Mouse (Mus musculus) heart, embryonic 16.5 days (tissue): ENCODE measurements at regions not wholly inside any gene's neighbourhood (a gene's known extent, or its start where the extent isn't known, plus 50 kb on each side); places are given as distances from the start of the nearest gene placed in this dataset.

Experiments used
- ATAC-seq: fragments of 200-750 bp; cut with Nextera tagmentation; replicated peaks from 2 replicates; pipeline ENCODE4 v1.8.0; 2017; ENCODE audit warnings: moderate number of reproducible peaks; ENCODE audit not compliant: insufficient read depth, low FRiP score; ENCODE audit errors: extremely low read depth
- H3K27ac ChIP-seq: fragments of 300-500 bp; sonication (generic); 2 replicates; pipeline ENCODE4 v1.5.1; 2014; ENCODE audit warnings: mild to moderate bottlenecking, low read length, control low read depth, moderate library complexity
- H3K27me3 ChIP-seq: fragments of 300-500 bp; sonication (generic); 2 replicates; pipeline ENCODE4 v1.6.1; 2014; ENCODE audit warnings: low read length, mixed read lengths; ENCODE audit not compliant: control insufficient read depth, insufficient read depth
- H3K36me3 ChIP-seq: fragments of 300-500 bp; sonication (generic); 2 replicates; pipeline ENCODE4 v1.6.1; 2014; ENCODE audit not compliant: control insufficient read depth, insufficient read depth
- H3K4me1 ChIP-seq: fragments of 300-500 bp; sonication (generic); 2 replicates; pipeline ENCODE4 v1.6.1; 2014; ENCODE audit warnings: low read length, mixed read lengths; ENCODE audit not compliant: control insufficient read depth, insufficient read depth
- H3K4me2 ChIP-seq: fragments of 300-500 bp; sonication (generic); 2 replicates; pipeline ENCODE4 v1.6.1; 2014; ENCODE audit warnings: low read depth, mild to moderate bottlenecking, control low read depth, low read length
- H3K4me3 ChIP-seq: fragments of 300-500 bp; sonication (generic); 2 replicates; pipeline ENCODE4 v1.5.1; 2014; ENCODE audit warnings: mild to moderate bottlenecking, control low read depth, low read length
- H3K9ac ChIP-seq: fragments of 300-500 bp; sonication (generic); 2 replicates; pipeline ENCODE4 v1.6.1; 2014; ENCODE audit warnings: low read length, control low read depth
- H3K9me3 ChIP-seq: fragments of 300-500 bp; sonication (generic); replicated peaks from 2 replicates; pipeline ENCODE4 v1.6.1; 2016; ENCODE audit warnings: low read length; ENCODE audit not compliant: control insufficient read depth
- WGBS: fragments of 180-500 bp; shearing (Covaris S2); extraction: QIAGEN DNeasy Blood & Tissue Kit; methylation state at CpG from one replicate; pipeline ENCODE4 v1.1.7; 2014; 5-methylcytosine and 5-hydroxymethylcytosine counted together

- no peaks in the 10 kb centered on the region for H3K36me3 ChIP-seq
- no peaks in the 10 kb centered on the region for H3K4me1 ChIP-seq
- H3K27me3 ChIP-seq, result no peaks in the 10 kb centered on the region
- H3K9me3 ChIP-seq, result no peaks in the 10 kb centered on the region
- H3K27ac ChIP-seq, result no peak overlapping the region
- H3K9ac ChIP-seq, result no peak overlapping the region
- WGBS, result 3% methylated on average over 5 of the region's 5 CpGs
- no peak overlapping the region for H3K4me2 ChIP-seq
- no peak overlapping the region for H3K4me3 ChIP-seq
- no peak for ATAC-seq
Observed at GRCm38 (mm10) chr14:79898240-79898639, 85.6 kb upstream of the Olfm4 start.

- Histone ChIP-seq H3K4me3 (no peak overlapping the region), H3K4me1 (no peaks in the 10 kb centered on the region), H3K27ac (no peak overlapping the region), H3K4me2 (no peak overlapping the region), H3K9me3 (no peaks in the 10 kb centered on the region), H3K9ac (no peak overlapping the region), H3K36me3 (no peaks in the 10 kb centered on the region), H3K27me3 (no peaks in the 10 kb centered on the region)
- whole genome bisulfite sequencing, result 71% methylated on average over 4 of the region's 4 CpGs
- ATAC-seq, result no peak
Observed at GRCm38 (mm10) chr14:79893241-79893640, 90.6 kb upstream of the Olfm4 start.

DNA sequence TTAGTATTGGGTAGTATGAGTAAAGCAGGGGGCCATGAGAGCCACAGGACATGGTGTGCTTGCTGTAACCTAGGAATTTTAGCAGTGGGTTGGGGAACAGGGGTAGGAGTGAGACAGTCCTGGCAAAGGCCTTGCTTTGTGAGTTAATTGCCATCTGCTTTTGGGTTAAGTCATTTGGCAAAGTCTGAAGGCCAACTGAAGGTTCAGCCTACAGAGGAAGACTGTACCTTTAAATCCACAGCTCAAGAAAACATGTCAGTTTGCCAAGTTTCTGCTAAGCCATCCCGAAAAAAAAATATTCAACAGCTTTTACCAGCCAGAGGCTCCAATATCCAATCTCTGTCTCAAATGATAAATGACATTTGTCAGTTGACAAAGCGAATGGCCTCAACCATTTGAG, 93.2 kb upstream of the Olfm4 start:
- Histone ChIP-seq H3K4me3 (no peak overlapping the region), H3K27me3 (no peaks in the 10 kb centered on the region), H3K9me3 (no peaks in the 10 kb centered on the region), H3K4me1 (no peaks in the 10 kb centered on the region), H3K9ac (no peak overlapping the region), H3K36me3 (no peaks in the 10 kb centered on the region), H3K4me2 (no peak overlapping the region), H3K27ac (no peak overlapping the region)
- 55% methylated on average over 2 of the region's 2 CpGs for WGBS
- no peak for ATAC-seq

DNA sequence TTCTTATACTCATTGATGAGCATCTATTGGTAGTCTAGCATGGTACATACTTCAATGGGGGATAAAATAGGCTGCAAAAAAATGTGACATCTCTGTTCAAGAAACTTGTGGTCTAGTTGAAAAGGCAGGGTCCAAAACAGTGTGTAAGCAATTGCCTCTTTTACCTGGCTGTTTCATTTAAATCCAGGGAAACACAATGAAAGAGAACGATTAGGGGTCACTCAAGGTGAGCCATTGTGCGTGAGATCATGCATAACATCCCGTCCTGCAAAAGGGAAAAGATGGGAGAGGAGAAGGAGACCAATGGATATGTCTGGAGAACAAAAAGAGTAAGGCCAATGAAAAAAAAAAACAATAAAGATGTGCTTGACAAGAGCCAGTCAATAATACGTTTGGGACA, 93.6 kb upstream of the Olfm4 start:
- no peaks in the 10 kb centered on the region for H3K9me3 ChIP-seq
- WGBS, result 70% methylated on average over 4 of the region's 4 CpGs
- no peaks in the 10 kb centered on the region for H3K36me3 ChIP-seq
- no peaks in the 10 kb centered on the region for H3K4me1 ChIP-seq
- no peak overlapping the region for H3K4me2 ChIP-seq
- no peak overlapping the region for H3K27ac ChIP-seq
- no peak overlapping the region for H3K4me3 ChIP-seq
- H3K9ac ChIP-seq, result no peak overlapping the region
- ATAC-seq, result no peak
- no peaks in the 10 kb centered on the region for H3K27me3 ChIP-seq

- 65% methylated on average over 7 of the region's 7 CpGs for WGBS
- ATAC-seq, result no peak
- no peaks in the 10 kb centered on the region for H3K4me1 ChIP-seq
- no peak overlapping the region for H3K27ac ChIP-seq
- H3K27me3 ChIP-seq, result no peaks in the 10 kb centered on the region
- H3K4me2 ChIP-seq, result no peak overlapping the region
- H3K4me3 ChIP-seq, result no peak overlapping the region
- no peaks in the 10 kb centered on the region for H3K9me3 ChIP-seq
- no peaks in the 10 kb centered on the region for H3K36me3 ChIP-seq
- no peak overlapping the region for H3K9ac ChIP-seq
Observed at GRCm38 (mm10) chr14:79883487-79883886, 100.4 kb upstream of the Olfm4 start.

- H3K27ac ChIP-seq, result no peak overlapping the region
- 67% methylated on average over 9 of the region's 9 CpGs for WGBS
- ATAC-seq, result no peak
- no peaks in the 10 kb centered on the region for H3K9me3 ChIP-seq
- H3K4me3 ChIP-seq, result no peak overlapping the region
- no peak overlapping the region for H3K9ac ChIP-seq
- H3K36me3 ChIP-seq, result no peaks in the 10 kb centered on the region
- no peak overlapping the region for H3K4me2 ChIP-seq
- no peaks in the 10 kb centered on the region for H3K27me3 ChIP-seq
- H3K4me1 ChIP-seq, result no peaks in the 10 kb centered on the region
Observed at GRCm38 (mm10) chr14:79881726-79882125, 102.2 kb upstream of the Olfm4 start.

DNA sequence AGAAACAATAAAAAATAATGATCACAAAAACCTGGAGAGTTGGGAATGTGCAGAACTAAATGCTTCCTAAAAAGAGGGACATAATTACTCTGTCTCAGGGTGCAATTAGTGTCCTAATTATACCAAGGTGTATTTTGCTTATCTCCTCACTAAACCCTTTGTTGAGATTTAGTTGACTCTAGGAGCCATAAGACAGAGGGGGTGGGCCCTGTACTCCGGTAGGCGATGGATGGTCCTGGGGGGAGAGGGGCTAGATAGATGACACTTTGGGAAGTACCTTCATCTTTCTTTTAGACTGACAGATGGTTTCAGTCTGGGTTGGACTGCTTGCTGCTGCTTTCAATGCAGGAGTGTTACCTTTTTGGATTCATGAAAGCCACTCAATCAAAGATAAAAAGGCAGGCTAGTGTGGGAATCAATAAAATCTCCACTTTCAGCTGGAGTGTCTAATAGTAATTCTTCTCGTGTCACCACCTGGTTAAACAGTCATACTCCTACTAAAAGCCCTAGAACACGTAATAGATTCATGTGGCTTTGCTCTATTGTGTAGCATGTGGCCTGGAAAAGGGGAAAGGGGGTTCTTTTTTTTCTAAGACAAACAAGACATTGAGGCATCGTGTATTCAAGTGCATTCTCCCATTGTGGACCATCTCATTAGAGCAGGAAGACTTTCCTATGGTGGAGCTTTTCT, 103.7 kb upstream of the Olfm4 start:
- 65% methylated on average over 5 of the region's 5 CpGs for WGBS
- Histone ChIP-seq H3K36me3 (no peaks in the 10 kb centered on the region), H3K27me3 (no peaks in the 10 kb centered on the region), H3K27ac (no peak overlapping the region), H3K9me3 (no peaks in the 10 kb centered on the region), H3K4me2 (no peak overlapping the region), H3K4me1 (no peaks in the 10 kb centered on the region), H3K9ac (no peak overlapping the region), H3K4me3 (no peak overlapping the region)
- ATAC-seq, result no peak

- no peaks in the 10 kb centered on the region for H3K4me1 ChIP-seq
- H3K4me3 ChIP-seq, result no peak overlapping the region
- H3K27me3 ChIP-seq, result no peaks in the 10 kb centered on the region
- no peaks in the 10 kb centered on the region for H3K36me3 ChIP-seq
- H3K9me3 ChIP-seq, result no peaks in the 10 kb centered on the region
- ATAC-seq, result no peak
- H3K27ac ChIP-seq, result no peak overlapping the region
- no peak overlapping the region for H3K9ac ChIP-seq
- no peak overlapping the region for H3K4me2 ChIP-seq
- 80% methylated on average over 11 of the region's 11 CpGs for WGBS
Observed at GRCm38 (mm10) chr14:79879333-79880035, 104.4 kb upstream of the Olfm4 start.

DNA sequence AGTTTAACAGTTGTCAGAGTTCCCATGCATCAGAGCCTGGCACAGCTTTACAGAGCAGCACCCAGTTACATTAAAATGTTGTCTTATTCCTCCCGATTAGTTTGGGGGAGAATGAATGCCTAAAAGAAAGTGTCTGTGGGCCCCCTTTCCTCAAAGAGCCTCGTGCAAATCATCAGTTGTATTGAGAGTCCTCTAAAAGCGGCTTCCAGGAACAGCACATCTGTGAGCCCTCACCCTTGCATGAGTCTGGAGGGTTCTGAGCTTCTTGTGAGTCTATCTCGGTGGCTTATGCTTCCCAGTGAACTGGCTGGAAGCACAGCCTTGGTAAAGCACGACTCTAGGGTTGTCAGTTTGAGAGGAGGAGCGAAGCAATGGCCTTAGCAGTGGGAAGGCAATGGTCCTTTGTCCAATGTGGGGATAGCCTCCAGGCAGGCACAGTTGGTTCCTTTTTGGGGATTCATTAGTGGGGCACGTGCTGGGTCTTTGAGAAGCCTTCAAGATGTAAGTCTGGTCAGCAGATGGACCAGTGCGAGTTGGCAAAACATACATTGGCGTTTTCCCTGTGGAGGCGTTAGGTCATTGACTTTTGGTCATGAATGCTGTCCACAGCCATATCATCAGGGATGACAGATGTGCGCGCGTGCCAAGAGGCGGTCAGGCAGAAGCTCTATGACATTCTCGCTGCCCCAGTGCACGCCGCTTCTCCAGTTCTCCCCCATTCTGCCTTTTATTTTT, 105.4 kb upstream of the Olfm4 start:
- no peak overlapping the region for H3K27ac ChIP-seq
- no peak for ATAC-seq
- no peaks in the 10 kb centered on the region for H3K36me3 ChIP-seq
- WGBS, result 77% methylated on average over 17 of the region's 17 CpGs
- no peak overlapping the region for H3K4me2 ChIP-seq
- H3K9me3 ChIP-seq, result no peaks in the 10 kb centered on the region
- no peak overlapping the region for H3K4me3 ChIP-seq
- H3K4me1 ChIP-seq, result no peaks in the 10 kb centered on the region
- no peaks in the 10 kb centered on the region for H3K27me3 ChIP-seq
- H3K9ac ChIP-seq, result no peak overlapping the region
